18 mouse cellular contexts compared by ENCODE assay signal in the genomic region with DNA sequence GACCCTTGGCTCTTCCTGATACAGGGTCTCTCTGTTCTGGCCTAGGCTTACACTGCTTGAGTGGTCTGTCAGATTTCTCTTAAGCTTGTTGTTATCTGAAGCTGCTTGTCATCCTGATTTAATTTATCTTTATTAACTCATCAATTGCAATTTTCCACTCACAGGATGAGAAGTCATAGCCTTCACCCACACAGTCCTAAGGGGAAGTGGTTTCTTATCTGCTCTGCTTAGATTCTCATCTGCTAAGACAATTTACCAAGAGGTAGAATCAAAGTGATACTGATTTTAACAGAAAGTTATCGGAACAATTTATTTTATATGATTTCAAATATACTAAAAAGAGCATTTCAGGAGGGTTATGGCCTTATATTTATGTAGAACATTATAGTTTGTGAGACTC.
DNase-seq lines count a peak whose midpoint lies in the region; ATAC-seq lines count a peak whose summit lies in the region.
"Had no signal": no experiment of that assay in that cellular context is flagged by ENCODE, and none has a peak within 500 bp of the region (broad histone marks: within the 10 kb centered on the region; RNA-seq: fewer than 3 reads in every experiment).

No protein-coding gene starts in this region.

- intact Hi-C loops in heart, postnatal 14 days (cut with DNase I), result no loop called here

- ATAC-seq in CD4-positive, CD25-positive, alpha-beta regulatory T cell, adult 4 months, result peak; percentile 92
- ATAC-seq in common myeloid progenitor, adult 5-6 weeks (replicated peaks; ENCODE audit: low read depth, poor library complexity, severe bottlenecking), result peak; percentile 47; the same call in 1 of the 2 replicates
- ATAC-seq in megakaryocyte, adult 5-6 weeks (ENCODE audit: poor library complexity, severe bottlenecking), result peak; percentile 62
- ATAC-seq: forebrain, embryonic 15.5 days; hindbrain, postnatal 0 days; intestine, embryonic 16.5 days had no signal

- peak; percentile 17 for DNase-seq in 416B (ENCODE audit: low read depth)
- no peak for DNase-seq in heart, adult 8-10 months (ENCODE audit: low spot score)
- DNase-seq in heart, postnatal 14 days, result no peak
- no peak for DNase-seq in yolk sac, embryonic 10.5 days (ENCODE audit: low spot score)
- no peak for DNase-seq in cerebellum, postnatal 14 days
- DNase-seq: adrenal gland, postnatal 14 days; cerebellum, adult 11-12 months; cerebellum, adult 9-11 months; embryo, embryonic 11 days; gastrocnemius, postnatal 10 days; heart, postnatal 10 days; kidney, adult 2 months had no signal
